In the genomic region with DNA sequence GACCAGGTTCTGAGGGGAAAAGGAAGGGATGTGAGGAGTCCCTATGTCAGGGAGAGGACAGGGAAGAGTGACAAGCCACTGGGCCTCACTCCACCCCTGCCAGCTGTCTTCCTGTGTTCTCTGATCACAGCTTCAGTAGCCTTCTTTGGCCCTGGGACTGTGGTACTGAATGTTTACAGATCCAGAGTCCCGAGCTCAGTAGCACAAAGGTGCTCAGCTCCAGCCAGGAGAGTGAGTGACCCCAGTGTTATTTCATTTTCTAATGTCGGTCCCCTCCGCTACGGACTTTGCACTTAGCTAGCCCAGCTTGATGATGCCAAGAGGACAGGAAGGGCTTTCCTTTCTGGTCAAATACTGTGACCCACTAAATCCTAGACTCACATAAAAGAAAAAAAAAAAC, we compare ENCODE assay signal across 32 mouse cellular contexts.
DNase-seq lines count a peak whose midpoint lies in the region; ATAC-seq and TF ChIP-seq lines count a peak whose summit lies in the region.
"Had no signal": no experiment of that assay in that cellular context is flagged by ENCODE, and none has a peak within 500 bp of the region (broad histone marks: within the 10 kb centered on the region; RNA-seq: fewer than 3 reads in every experiment).

No protein-coding gene starts in this region.

- H3K4me2 ChIP-seq in kidney, embryonic 14.5 days (replicated peaks; ENCODE audit: low read depth, low read length), result no peak overlapping the region
- H3K4me2 ChIP-seq in liver, embryonic 12.5 days, result no peak overlapping the region
- H3K4me2 ChIP-seq in liver, embryonic 16.5 days (ENCODE audit: low read depth, low read length), result no peak overlapping the region
- no peak overlapping the region for H3K4me2 ChIP-seq in stomach, postnatal 0 days (replicated peaks; ENCODE audit: low read depth)
- H3K4me2 ChIP-seq: embryonic facial prominence, embryonic 12.5 days; heart, embryonic 13.5 days; hindbrain, embryonic 15.5 days; limb, embryonic 15.5 days; midbrain, embryonic 11.5 days had no signal

- H3K9ac ChIP-seq in kidney, embryonic 14.5 days (ENCODE audit: low read depth, low read length), result no peak overlapping the region
- H3K9ac ChIP-seq in liver, embryonic 12.5 days, result no peak overlapping the region
- H3K9ac ChIP-seq in liver, embryonic 16.5 days (ENCODE audit: low read depth, low read length), result no peak overlapping the region
- no peak overlapping the region for H3K9ac ChIP-seq in stomach, postnatal 0 days (ENCODE audit: low read length)
- H3K9ac ChIP-seq: embryonic facial prominence, embryonic 12.5 days; heart, embryonic 13.5 days; hindbrain, embryonic 15.5 days; limb, embryonic 15.5 days had no signal

- H3K36me3 ChIP-seq in kidney, embryonic 14.5 days (ENCODE audit: control insufficient read depth, insufficient read depth, low read length), result no peaks in the 10 kb centered on the region
- no peaks in the 10 kb centered on the region for H3K36me3 ChIP-seq in liver, embryonic 12.5 days
- no peaks in the 10 kb centered on the region for H3K36me3 ChIP-seq in liver, embryonic 16.5 days (ENCODE audit: control insufficient read depth, insufficient read depth)
- H3K36me3 ChIP-seq in stomach, postnatal 0 days (ENCODE audit: control insufficient read depth, insufficient read depth, low read length), result no peaks in the 10 kb centered on the region
- H3K36me3 ChIP-seq: embryonic facial prominence, embryonic 12.5 days; heart, embryonic 13.5 days; hindbrain, embryonic 15.5 days; limb, embryonic 10.5 days; limb, embryonic 15.5 days had no signal

- TF ChIP-seq EP300 in stomach, postnatal 0 days (optimal IDR thresholded peaks at IDR 0.05), result no peak

- no peaks in the 10 kb centered on the region for H3K4me1 ChIP-seq in kidney, embryonic 14.5 days (ENCODE audit: control insufficient read depth, insufficient read depth, low read length)
- 0 out of 2 replicates have a peak, but pooled peaks cover 4% of the 10 kb centered on the region for H3K4me1 ChIP-seq in liver, embryonic 12.5 days
- H3K4me1 ChIP-seq in liver, embryonic 16.5 days (ENCODE audit: control insufficient read depth, low read depth, low read length), result no peaks in the 10 kb centered on the region; the same call in 1 of the 2 replicates
- peaks cover 3% of the 10 kb centered on the region; the same call in 1 of the 2 replicates for H3K4me1 ChIP-seq in stomach, postnatal 0 days (replicated peaks; ENCODE audit: control insufficient read depth, insufficient read depth)
- H3K4me1 ChIP-seq: embryonic facial prominence, embryonic 12.5 days; heart, embryonic 13.5 days; hindbrain, embryonic 15.5 days; limb, embryonic 15.5 days had no signal

- peak; percentile 30 for DNase-seq in kidney, adult 9 months
- DNase-seq in stomach, postnatal 0 days (ENCODE audit: low spot score), result no peak
- DNase-seq in thymus, postnatal 4 days, result no peak
- no peak for DNase-seq in gastrocnemius, adult 18-20 months (ENCODE audit: low spot score)
- DNase-seq in left cerebral cortex, postnatal 14 days (ENCODE audit: low spot score in 2 of 2), result no peak
- DNase-seq: adrenal gland, adult 2 months; B cell, adult 2 months; cerebellum, adult 11 months; cerebellum, adult 9-10 months; embryo, embryonic 11 days; gastrocnemius, adult 2 months; gastrocnemius, postnatal 36 days; heart, postnatal 10 days; kidney, postnatal 4 days; layer of hippocampus, postnatal 36 days; lung, postnatal 36 days; right cerebral cortex, adult 18-20 months; right cerebral cortex, postnatal 4 days; thymus, adult 2 months had no signal

- intact Hi-C loops in left cerebral cortex, postnatal 14 days (cut with DNase I), result no loop called here

- H3K27ac ChIP-seq in kidney, embryonic 14.5 days (ENCODE audit: low read depth, low read length), result no peak overlapping the region
- 0 out of 2 replicates have a peak overlapping the region, but pooled peaks have one; percentile 10 for H3K27ac ChIP-seq in liver, embryonic 12.5 days
- peak overlapping the region; percentile 57 for H3K27ac ChIP-seq in liver, embryonic 16.5 days (ENCODE audit: low read length)
- no peak overlapping the region for H3K27ac ChIP-seq in stomach, postnatal 0 days (replicated peaks)
- H3K27ac ChIP-seq: embryonic facial prominence, embryonic 12.5 days; gastrocnemius, adult 2 months; heart, embryonic 13.5 days; hindbrain, embryonic 15.5 days; limb, embryonic 10.5 days; limb, embryonic 15.5 days had no signal

- H3K9me3 ChIP-seq in kidney, embryonic 14.5 days (ENCODE audit: control insufficient read depth, low read length), result no peaks in the 10 kb centered on the region
- H3K9me3 ChIP-seq in liver, embryonic 12.5 days (replicated peaks), result no peaks in the 10 kb centered on the region
- H3K9me3 ChIP-seq in liver, embryonic 16.5 days (replicated peaks; ENCODE audit: control insufficient read depth, low read length), result no peaks in the 10 kb centered on the region
- H3K9me3 ChIP-seq in stomach, postnatal 0 days (ENCODE audit: control insufficient read depth, low read length), result no peaks in the 10 kb centered on the region
- H3K9me3 ChIP-seq: embryonic facial prominence, embryonic 12.5 days; heart, embryonic 13.5 days; hindbrain, embryonic 15.5 days; limb, embryonic 10.5 days; limb, embryonic 15.5 days had no signal

- no peak for TF ChIP-seq CTCF in stomach, postnatal 0 days (IDR thresholded peaks at IDR 0.05; ENCODE audit: low read depth)

- H3K27me3 ChIP-seq in kidney, embryonic 14.5 days (ENCODE audit: control insufficient read depth, insufficient read depth, low read length), result no peaks in the 10 kb centered on the region
- H3K27me3 ChIP-seq in liver, embryonic 12.5 days (replicated peaks), result no peaks in the 10 kb centered on the region
- no peaks in the 10 kb centered on the region for H3K27me3 ChIP-seq in liver, embryonic 16.5 days (ENCODE audit: control insufficient read depth, insufficient read depth, low read depth, low read length)
- no peaks in the 10 kb centered on the region for H3K27me3 ChIP-seq in stomach, postnatal 0 days (ENCODE audit: control insufficient read depth, insufficient read depth, low read length)
- H3K27me3 ChIP-seq: embryonic facial prominence, embryonic 12.5 days; heart, embryonic 13.5 days; hindbrain, embryonic 15.5 days; limb, embryonic 15.5 days had no signal

- no peak overlapping the region for H3K4me3 ChIP-seq in kidney, embryonic 14.5 days (ENCODE audit: low read length)
- no peak overlapping the region for H3K4me3 ChIP-seq in liver, embryonic 12.5 days
- H3K4me3 ChIP-seq in liver, embryonic 16.5 days (ENCODE audit: low read depth, low read length), result no peak overlapping the region
- H3K4me3 ChIP-seq in stomach, postnatal 0 days (ENCODE audit: low read depth, low read length), result no peak overlapping the region
- H3K4me3 ChIP-seq: embryonic facial prominence, embryonic 12.5 days; gastrocnemius, adult 2 months; heart, embryonic 13.5 days; hindbrain, embryonic 15.5 days; limb, embryonic 10.5 days; limb, embryonic 15.5 days had no signal

- no peak for ATAC-seq in kidney, embryonic 14.5 days (ENCODE audit: low FRiP score, low TSS enrichment)
- peak; percentile 80 for ATAC-seq in liver, embryonic 12.5 days
- peak; percentile 84 for ATAC-seq in liver, embryonic 16.5 days (ENCODE audit: low read depth)
- ATAC-seq in stomach, postnatal 0 days (ENCODE audit: low FRiP score, low TSS enrichment), result peak; percentile 70
- ATAC-seq: activated CD4-positive, CD25-positive, alpha-beta regulatory T cell, adult 4 months; forebrain, embryonic 14.5 days; inflammation-experienced regulatory T-cells, adult 6 months; midbrain, embryonic 16.5 days had no signal

- 51% methylated on average over 4 of the region's 4 CpGs for WGBS in kidney, embryonic 14.5 days
- 65% methylated on average over 4 of the region's 4 CpGs for WGBS in liver, embryonic 12.5 days (ENCODE audit: insufficient replicate concordance)
- 41% methylated on average over 4 of the region's 4 CpGs for WGBS in liver, embryonic 16.5 days (ENCODE audit: insufficient replicate concordance)
- WGBS in stomach, postnatal 0 days, result 41% methylated on average over 4 of the region's 4 CpGs

Comparison
In these comparisons a context has a peak if more than half of its experiments do, and no peak if none do; other contexts are left out.
1. H3K27ac ChIP-seq: peak in liver, embryonic 12.5 days (single experiment) and liver, embryonic 16.5 days (single experiment); none in kidney, embryonic 14.5 days (single experiment) and stomach, postnatal 0 days (single experiment).